Mouse (Mus musculus): ENCODE results near the gene Nos1ap.

DNA sequence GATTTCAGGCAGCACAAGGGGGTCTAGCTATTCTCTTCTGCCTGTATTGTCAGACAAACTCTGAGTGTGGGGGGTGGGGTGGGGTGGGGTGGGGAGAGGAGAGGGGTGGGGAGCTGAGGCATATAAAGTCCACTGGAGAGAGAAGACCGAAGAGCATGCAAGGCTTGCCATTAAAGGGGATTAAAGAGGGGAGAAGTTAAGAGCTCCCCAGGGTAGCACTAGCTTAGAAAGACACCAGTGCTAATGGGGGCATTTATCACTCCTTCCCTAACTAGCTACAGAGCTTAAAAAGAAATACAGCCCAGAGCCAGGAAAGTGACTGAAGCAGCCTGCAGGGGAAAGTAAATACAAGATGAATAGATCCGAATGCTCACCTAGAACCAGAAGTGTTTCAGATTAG, 141.4 kb downstream of the Nos1ap start:
- no peak for TF ChIP-seq CTCF (IDR thresholded peaks at IDR 0.05; ENCODE audit: low read depth, low read length)
- no peak for TF ChIP-seq POLR2A (IDR thresholded peaks at IDR 0.05; ENCODE audit: borderline replicate concordance, low read depth, low read length)
